Mouse (Mus musculus) lung, adult 2 months (tissue): ENCODE measurements around the gene Dctn5. TPM values are rescaled to one million over a fixed set of nuclear protein-coding genes. Genes with fewer than 3 reads are reported as not detected.
"Not testable (repeated sequence)": the region's sequence is repeated elsewhere in the genome, so short reads cannot be mapped to it uniquely, and the experiment has no call there.

Source experiments
- DNase-seq: peaks from one replicate; pipeline ENCODE4 v3.0.0; 2022
- H3K4me1 ChIP-seq: fragments of 200-500 bp; 2 replicates; pipeline ENCODE4 v1.6.1; 2011; ENCODE audit warnings: low read length; ENCODE audit not compliant: control insufficient read depth, insufficient read depth
- H3K4me3 ChIP-seq: fragments of 200-500 bp; replicated peaks from 2 replicates; pipeline ENCODE3; 2011; ENCODE audit warnings: low read depth, mild to moderate bottlenecking, control low read depth, low read length; ENCODE audit errors: extremely low read depth
- CTCF ChIP-seq: fragments of 200-500 bp; IDR thresholded peaks from 2 replicates; pipeline ENCODE4 v1.5.1; 2011; ENCODE audit warnings: mild to moderate bottlenecking, low read length, control low read depth; ENCODE audit not compliant: insufficient read depth
- POLR2A ChIP-seq: fragments of 200-500 bp; IDR thresholded peaks from 2 replicates; pipeline ENCODE4 v1.6.1; 2011; ENCODE audit warnings: low read depth, mild to moderate bottlenecking, control low read depth, low read length, borderline replicate concordance; ENCODE audit errors: extremely low read depth
- WGBS: fragments of 180-500 bp; shearing (Covaris S2); methylation state at CpG from one replicate; pipeline ENCODE4 v1.1.7; 2018; 5-methylcytosine and 5-hydroxymethylcytosine counted together
- polyA plus RNA-seq: library from polyadenylated mRNA; depleted of rRNA; stranded (reverse); fragments of >200 nt; gene quantifications from 2 replicates; pipeline ENCODE4 v1.2.3, GENCODE M21; 2012; rRNA removed

Gene Dctn5
- 52.0 and 59.1 TPM in 2 replicates for polyA plus RNA-seq

DNA sequence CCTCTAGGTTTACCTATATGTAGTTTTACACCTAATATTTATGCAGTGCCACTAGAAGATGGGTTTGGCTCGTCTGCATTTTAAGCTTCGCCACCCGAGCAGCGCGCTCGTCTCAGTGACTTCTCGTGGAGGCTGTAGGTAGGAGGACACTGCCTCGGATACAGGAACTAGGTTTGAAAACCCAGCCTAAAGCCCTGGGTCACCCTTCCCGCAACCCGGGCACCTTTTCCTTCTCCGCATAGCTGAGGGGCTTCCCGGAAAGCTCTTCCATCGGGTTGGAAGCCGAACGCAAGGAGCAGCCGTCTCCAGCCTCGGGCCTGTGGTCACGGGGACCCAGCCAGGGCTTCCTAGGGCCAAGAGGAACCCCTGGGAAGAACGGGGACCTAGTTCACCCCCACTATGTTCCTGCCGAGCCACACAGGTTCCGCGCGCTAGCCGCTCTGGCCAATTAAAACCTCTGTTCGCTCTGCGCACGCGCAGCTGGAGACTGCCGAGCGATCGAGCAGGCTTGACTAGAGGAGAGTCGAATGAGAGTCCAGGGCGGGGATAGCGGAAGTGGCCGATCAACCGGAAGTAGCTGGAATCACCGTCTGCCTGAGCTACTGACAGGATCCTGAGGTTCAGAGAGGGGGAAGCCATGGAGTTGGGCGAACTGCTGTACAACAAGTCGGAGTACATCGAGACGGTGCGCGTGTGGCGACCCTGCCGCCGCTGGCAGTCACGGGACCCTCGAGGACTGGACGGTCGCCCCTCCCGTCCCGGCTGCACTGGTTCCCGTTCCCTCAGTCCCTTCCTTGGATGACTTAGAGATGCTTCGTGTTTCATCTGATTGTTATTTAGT lies at the start of gene Dctn5, which contains the start of gene Palb2:
Gene Dctn5, plus strand, starts transcription at position 545 of the 841 bp plus-strand sequence.
Gene Palb2, minus strand, starts transcription at position 489 of the 841 bp plus-strand sequence.
- under 1% methylated on average over 54 of the region's 54 CpGs for WGBS
- Histone ChIP-seq H3K4me3 (peak within 1 kb of the TSS; percentile 78), H3K4me1 (no peaks in the 10 kb centered on the region; the same call in 1 of the 2 replicates)
- TF ChIP-seq CTCF (no peak), POLR2A (peak; percentile 75; the same call in 1 of the 2 replicates)
- peak; percentile 98 for DNase-seq

- no peak for DNase-seq
- 86% methylated on average over 11 of the region's 11 CpGs for WGBS
- no peak overlapping the region for H3K4me3 ChIP-seq
- H3K4me1 ChIP-seq: no peaks in the 10 kb centered on the region
- TF ChIP-seq CTCF (no peak), POLR2A (no peak)
These were observed 45.5 kb upstream of the Dctn5 start for GRCm38 (mm10) chr7:122087195-122087982.

GRCm38 (mm10) chr7:122094564-122095330 lies 38.1 kb upstream of the Dctn5 start:
- DNase-seq: no peak
- TF ChIP-seq POLR2A: no peak
- 0 out of 2 replicates have a peak, but pooled peaks have one; percentile 1 for TF ChIP-seq CTCF
- no peak overlapping the region for H3K4me3 ChIP-seq
- H3K4me1 ChIP-seq: peaks cover 4% of the 10 kb centered on the region
- WGBS: 90% methylated on average over 2 of the region's 2 CpGs

DNA sequence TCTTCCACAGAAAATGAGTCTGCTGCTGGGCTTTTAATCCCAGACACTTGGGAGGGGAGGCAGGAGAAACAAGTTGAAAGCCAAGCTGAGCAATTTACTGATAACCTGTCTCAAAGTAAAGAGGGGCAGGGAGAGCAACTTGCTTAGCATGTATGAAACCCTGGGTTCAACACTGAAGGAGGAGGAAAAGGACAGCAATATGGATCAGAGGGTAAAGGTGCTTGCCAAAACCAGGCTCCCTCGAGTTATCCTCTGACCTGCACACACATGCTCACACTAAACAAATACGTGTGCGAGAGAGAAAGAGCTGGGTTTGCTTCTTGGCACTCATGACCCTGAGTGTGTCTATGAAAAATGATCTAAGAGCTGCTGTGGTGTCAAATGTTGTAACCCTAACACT lies 34.8 kb upstream of the Dctn5 start:
- WGBS: 71% methylated on average over 3 of the region's 3 CpGs
- Histone ChIP-seq H3K4me3 (no peak overlapping the region), H3K4me1 (peaks cover 11% of the 10 kb centered on the region)
- TF ChIP-seq CTCF: no peak
- TF ChIP-seq POLR2A: no peak
- no peak for DNase-seq

- WGBS: 46% methylated on average over 4 of the region's 4 CpGs
- peak; percentile 14 for DNase-seq
- Histone ChIP-seq H3K4me3 (no peak overlapping the region), H3K4me1 (peaks cover 11% of the 10 kb centered on the region)
- TF ChIP-seq CTCF (peak; percentile 65), POLR2A (no peak)
These were observed 33.6 kb upstream of the Dctn5 start for GRCm38 (mm10) chr7:122099222-122099621.

GRCm38 (mm10) chr7:122101014-122101746 lies 31.7 kb upstream of the Dctn5 start:
- peak overlapping the region; percentile 65 for H3K4me3 ChIP-seq
- DNase-seq: not testable (repeated sequence)
- peaks cover 11% of the 10 kb centered on the region for H3K4me1 ChIP-seq
- WGBS: 4% methylated on average over 28 of the region's 28 CpGs

DNA sequence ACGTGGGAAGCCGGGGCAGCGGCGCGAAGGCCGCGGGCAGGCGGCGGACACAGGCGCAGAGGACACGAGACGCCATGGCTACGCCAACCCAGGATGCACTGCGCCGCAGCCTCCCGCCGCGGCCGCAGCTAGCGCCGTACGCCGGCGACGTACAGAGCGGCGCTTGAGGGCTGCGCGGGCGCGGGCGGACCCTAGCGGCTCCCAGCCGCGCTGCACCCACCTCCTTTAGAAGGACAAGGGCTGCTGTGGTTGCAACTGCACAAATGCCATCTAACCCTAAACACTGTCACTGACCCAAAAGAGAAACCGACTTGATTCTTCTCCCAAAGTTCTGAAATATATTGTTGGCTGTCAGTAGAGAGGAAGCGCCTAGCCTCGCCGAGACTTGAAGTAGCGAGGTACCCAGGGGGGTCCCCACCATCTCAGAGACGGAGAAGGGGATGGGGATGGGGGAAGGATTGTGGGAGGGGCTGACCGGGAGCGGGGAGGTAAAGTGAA lies 31.0 kb upstream of the Dctn5 start, which contains the start of gene Ndufab1:
Gene Ndufab1, minus strand, starts transcription at position 140 of the 498 bp plus-strand sequence.
- TF ChIP-seq POLR2A (no peak), CTCF (peak; percentile 55)
- DNase-seq: peak; percentile 78
- H3K4me3 ChIP-seq: peak within 1 kb of the TSS; percentile 67
- under 1% methylated on average over 43 of the region's 43 CpGs for WGBS
- peaks cover 11% of the 10 kb centered on the region for H3K4me1 ChIP-seq

GRCm38 (mm10) chr7:122108206-122108605 lies 24.6 kb upstream of the Dctn5 start:
- Histone ChIP-seq H3K4me3 (no peak overlapping the region), H3K4me1 (no peaks in the 10 kb centered on the region)
- 96% methylated on average over 6 of the region's 6 CpGs for WGBS
- DNase-seq: no peak
- TF ChIP-seq CTCF (no peak), POLR2A (no peak)

DNA sequence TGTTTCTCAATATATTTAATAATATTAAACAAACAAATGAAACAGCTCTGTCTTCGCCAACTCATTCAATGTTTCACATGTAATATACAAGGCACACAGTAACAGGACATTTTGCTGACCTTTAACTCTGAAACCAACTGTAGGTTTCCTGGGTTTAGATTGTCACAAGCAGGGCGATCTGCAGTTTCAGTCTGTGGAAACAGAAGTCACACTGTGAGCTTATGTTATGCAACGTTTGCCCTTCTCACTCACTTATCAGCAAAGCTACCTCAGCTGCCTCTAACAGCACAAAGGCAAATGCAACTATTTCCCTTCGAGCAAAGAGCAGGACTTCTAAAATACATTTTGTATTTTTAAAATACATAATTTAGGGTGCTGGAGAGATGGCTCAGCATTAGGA lies 9.3 kb upstream of the Dctn5 start:
- Histone ChIP-seq H3K4me1 (no peaks in the 10 kb centered on the region), H3K4me3 (no peak overlapping the region)
- no peak for TF ChIP-seq POLR2A
- no peak for TF ChIP-seq CTCF
- DNase-seq: no peak
- WGBS: 78% methylated on average over 4 of the region's 4 CpGs
